ENCODE assay signal across 16 mouse cellular contexts in genomic region chr13:63032304-63032830, GRCm38 (mm10).
DNase-seq lines count a peak whose midpoint lies in the region; ATAC-seq and TF ChIP-seq lines count a peak whose summit lies in the region.
"Had no signal": no experiment of that assay in that cellular context is flagged by ENCODE, and none has a peak within 500 bp of the region (broad histone marks: within the 10 kb centered on the region; RNA-seq: fewer than 3 reads in every experiment).

No protein-coding gene starts in this region.

- H3K4me3 ChIP-seq in gastrocnemius, adult 2 months = no peak overlapping the region
- no peak overlapping the region for H3K4me3 ChIP-seq in hindbrain, postnatal 0 days (ENCODE audit: low read length)
- no peak overlapping the region for H3K4me3 ChIP-seq in hindbrain, embryonic 13.5 days
- H3K4me3 ChIP-seq in forebrain, embryonic 16.5 days (replicated peaks; ENCODE audit: low read length) = no peak overlapping the region
- H3K4me3 ChIP-seq: embryonic facial prominence, embryonic 12.5 days; layer of hippocampus, adult 2 months; liver, embryonic 12.5 days; midbrain, embryonic 10.5 days had no signal

- no peaks in the 10 kb centered on the region for H3K9me3 ChIP-seq in hindbrain, postnatal 0 days (ENCODE audit: low read length)
- no peaks in the 10 kb centered on the region for H3K9me3 ChIP-seq in hindbrain, embryonic 13.5 days
- no peaks in the 10 kb centered on the region for H3K9me3 ChIP-seq in forebrain, embryonic 16.5 days (ENCODE audit: control insufficient read depth, low read length)
- H3K9me3 ChIP-seq: embryonic facial prominence, embryonic 12.5 days; liver, embryonic 12.5 days; midbrain, embryonic 10.5 days had no signal

- H3K27me3 ChIP-seq in hindbrain, postnatal 0 days (ENCODE audit: insufficient read depth, low read length) = no peaks in the 10 kb centered on the region
- H3K27me3 ChIP-seq in hindbrain, embryonic 13.5 days = no peaks in the 10 kb centered on the region
- H3K27me3 ChIP-seq in forebrain, embryonic 16.5 days (replicated peaks; ENCODE audit: control insufficient read depth, insufficient read depth, low read length) = no peaks in the 10 kb centered on the region
- H3K27me3 ChIP-seq: embryonic facial prominence, embryonic 12.5 days; liver, embryonic 12.5 days had no signal

- no peak for TF ChIP-seq CTCF in gastrocnemius, adult 2 months (IDR thresholded peaks at IDR 0.05)
- TF ChIP-seq CTCF in hindbrain, postnatal 0 days (IDR thresholded peaks at IDR 0.05; ENCODE audit: low read depth) = no peak
- TF ChIP-seq CTCF in brain, embryonic 14.5 days (IDR thresholded peaks at IDR 0.05; ENCODE audit: borderline replicate concordance, extremely low read depth, insufficient read depth, insufficient read length) = no peak

- H3K36me3 ChIP-seq in hindbrain, postnatal 0 days (ENCODE audit: insufficient read depth, low read length) = no peaks in the 10 kb centered on the region
- no peaks in the 10 kb centered on the region for H3K36me3 ChIP-seq in hindbrain, embryonic 13.5 days
- no peaks in the 10 kb centered on the region for H3K36me3 ChIP-seq in forebrain, embryonic 16.5 days (ENCODE audit: control insufficient read depth, insufficient read depth)
- H3K36me3 ChIP-seq: embryonic facial prominence, embryonic 12.5 days; liver, embryonic 12.5 days; midbrain, embryonic 10.5 days had no signal

- no peak for ATAC-seq in hindbrain, postnatal 0 days
- ATAC-seq in hindbrain, embryonic 13.5 days (ENCODE audit: low FRiP score) = no peak
- ATAC-seq in forebrain, embryonic 16.5 days = peak; percentile 8; the same call in 1 of the 2 replicates
- ATAC-seq: intestine, embryonic 16.5 days; liver, embryonic 12.5 days had no signal

- peak overlapping the region; percentile 44 for H3K27ac ChIP-seq in gastrocnemius, adult 2 months
- no peak overlapping the region for H3K27ac ChIP-seq in hindbrain, postnatal 0 days
- H3K27ac ChIP-seq in hindbrain, embryonic 13.5 days = no peak overlapping the region
- no peak overlapping the region; the same call in 1 of the 2 replicates for H3K27ac ChIP-seq in forebrain, embryonic 16.5 days (ENCODE audit: low read length)
- H3K27ac ChIP-seq: embryonic facial prominence, embryonic 12.5 days; layer of hippocampus, adult 2 months; liver, embryonic 12.5 days; midbrain, embryonic 10.5 days had no signal

- WGBS in hindbrain, postnatal 0 days = 44% methylated on average over 5 of the region's 5 CpGs
- WGBS in hindbrain, embryonic 13.5 days = 85% methylated on average over 5 of the region's 5 CpGs
- WGBS in forebrain, embryonic 16.5 days = 57% methylated on average over 5 of the region's 5 CpGs

- peak; percentile 36 for DNase-seq in gastrocnemius, adult 2 months
- DNase-seq in gastrocnemius, postnatal 10 days = no peak
- DNase-seq in hindbrain, postnatal 0 days (ENCODE audit: low spot score) = peak; percentile 18
- peak; percentile 65 for DNase-seq in brain, embryonic 14.5 days (ENCODE audit: low read depth)
- no peak for DNase-seq in thymus, postnatal 0 days (ENCODE audit: low spot score)
- no peak for DNase-seq in frontal cortex, postnatal 14 days (ENCODE audit: low spot score in 2 of 2)
- DNase-seq: adrenal gland, postnatal 25 days; lung, postnatal 14 days; right cerebral cortex, postnatal 25 days had no signal

- H3K9ac ChIP-seq in hindbrain, postnatal 0 days (replicated peaks; ENCODE audit: low read length) = no peak overlapping the region
- H3K9ac ChIP-seq in hindbrain, embryonic 13.5 days = no peak overlapping the region
- H3K9ac ChIP-seq in forebrain, embryonic 16.5 days (replicated peaks; ENCODE audit: low read depth, low read length) = no peak overlapping the region
- H3K9ac ChIP-seq: embryonic facial prominence, embryonic 12.5 days; liver, embryonic 12.5 days had no signal

- peaks cover 11% of the 10 kb centered on the region; the same call in 1 of the 2 replicates for H3K4me1 ChIP-seq in hindbrain, postnatal 0 days (ENCODE audit: insufficient read depth, low read length)
- H3K4me1 ChIP-seq in hindbrain, embryonic 13.5 days (replicated peaks) = peaks cover 16% of the 10 kb centered on the region; the same call in 1 of the 2 replicates
- peaks cover 9% of the 10 kb centered on the region for H3K4me1 ChIP-seq in forebrain, embryonic 16.5 days (replicated peaks; ENCODE audit: control insufficient read depth, insufficient read depth, low read length)
- H3K4me1 ChIP-seq: embryonic facial prominence, embryonic 12.5 days had no signal

- TF ChIP-seq POLR2A in brain, embryonic 14.5 days (IDR thresholded peaks at IDR 0.05; ENCODE audit: borderline replicate concordance, extremely low read depth, insufficient read depth, insufficient read length, poor library complexity, severe bottlenecking) = no peak

- H3K4me2 ChIP-seq in hindbrain, postnatal 0 days (ENCODE audit: low read depth, low read length) = no peak overlapping the region
- no peak overlapping the region for H3K4me2 ChIP-seq in hindbrain, embryonic 13.5 days
- H3K4me2 ChIP-seq in forebrain, embryonic 16.5 days (ENCODE audit: low read length) = no peak overlapping the region
- H3K4me2 ChIP-seq: embryonic facial prominence, embryonic 12.5 days; liver, embryonic 12.5 days had no signal

- intact Hi-C loops in gastrocnemius, adult 2 months (cut with DNase I) = no loop called here

Comparison
In these comparisons a context has a peak if more than half of its experiments do, and no peak if none do; other contexts are left out.
1. DNase-seq: peak in gastrocnemius, adult 2 months (single experiment), hindbrain, postnatal 0 days (single experiment) and brain, embryonic 14.5 days (single experiment); none in gastrocnemius, postnatal 10 days (single experiment), thymus, postnatal 0 days (single experiment) and frontal cortex, postnatal 14 days (0 of 2).